ENCODE assay signal across 17 mouse cellular contexts in the genomic region with DNA sequence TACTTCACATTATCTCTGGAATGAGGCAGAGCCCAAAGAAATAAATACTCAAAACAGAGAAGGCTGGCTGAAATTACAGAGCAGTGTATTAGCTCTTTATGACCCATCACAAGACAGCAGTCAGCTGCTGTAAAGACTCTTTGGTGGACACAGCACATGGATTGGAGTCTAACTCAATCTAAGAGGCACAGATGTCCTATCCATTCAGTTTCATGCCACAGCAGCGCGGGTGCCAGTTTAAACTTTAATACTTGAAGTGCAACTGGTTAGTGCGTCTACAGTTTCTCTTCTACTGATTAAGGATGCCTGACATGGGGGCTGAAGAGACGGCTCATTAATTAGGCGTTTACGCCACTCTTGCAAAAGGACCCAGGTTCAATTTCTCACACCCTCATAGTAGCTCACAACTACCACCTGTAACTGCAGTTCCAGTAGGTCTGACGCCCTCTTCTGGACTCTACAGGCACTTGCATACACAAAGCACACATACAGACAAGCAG. TPM values are rescaled to one million over a fixed set of nuclear protein-coding genes. Genes with fewer than 3 reads are reported as not detected.
DNase-seq lines count a peak whose midpoint lies in the region; ATAC-seq and TF ChIP-seq lines count a peak whose summit lies in the region.
"Had no signal": no experiment of that assay in that cellular context is flagged by ENCODE, and none has a peak within 500 bp of the region (broad histone marks: within the 10 kb centered on the region; RNA-seq: fewer than 3 reads in every experiment).

No protein-coding gene starts in this region.

- no peak for ATAC-seq in midbrain, postnatal 0 days (ENCODE audit: low FRiP score)
- peak; percentile 85 for ATAC-seq in kidney, embryonic 15.5 days (replicated peaks; ENCODE audit: low FRiP score)
- no peak for ATAC-seq in stomach, postnatal 0 days (ENCODE audit: low FRiP score, low TSS enrichment)
- ATAC-seq in hindbrain, embryonic 13.5 days (ENCODE audit: low FRiP score) = no peak
- ATAC-seq in CD4-positive, CD25-positive, alpha-beta regulatory T cell, adult 4 months = no peak
- ATAC-seq: inflammation-experienced regulatory T-cells, adult 6 months; midbrain, embryonic 15.5 days had no signal

- 0 out of 2 replicates have a peak, but pooled peaks cover 10% of the 10 kb centered on the region for H3K36me3 ChIP-seq in midbrain, postnatal 0 days (ENCODE audit: insufficient read depth, low read length)
- H3K36me3 ChIP-seq in midbrain, embryonic 10.5 days = no peaks in the 10 kb centered on the region
- H3K36me3 ChIP-seq in kidney, embryonic 15.5 days = peaks cover 36% of the 10 kb centered on the region
- H3K36me3 ChIP-seq in stomach, postnatal 0 days (ENCODE audit: control insufficient read depth, insufficient read depth, low read length) = peaks cover 4% of the 10 kb centered on the region
- H3K36me3 ChIP-seq in hindbrain, embryonic 13.5 days = peaks cover under 1% of the 10 kb centered on the region; the same call in 1 of the 2 replicates
- H3K36me3 ChIP-seq: midbrain, embryonic 15.5 days had no signal

- DNase-seq in layer of hippocampus, adult 2 months (ENCODE audit: low spot score in 2 of 2) = no peak
- DNase-seq in layer of hippocampus, postnatal 25 days (ENCODE audit: extremely low spot score in 1 of 2, low spot score in 1 of 2) = no peak
- DNase-seq in midbrain, postnatal 0 days (ENCODE audit: low spot score) = no peak
- DNase-seq in midbrain, embryonic 10.5 days (ENCODE audit: low spot score) = no peak
- no peak for DNase-seq in stomach, postnatal 0 days (ENCODE audit: low spot score)
- DNase-seq: cerebellum, adult 9-10 months; gastrocnemius, postnatal 25 days; left cerebral cortex, postnatal 4 days; retina, postnatal 1 day; thymus, adult 2 months had no signal

- no peaks in the 10 kb centered on the region for H3K9me3 ChIP-seq in midbrain, postnatal 0 days (ENCODE audit: low read length)
- no peaks in the 10 kb centered on the region for H3K9me3 ChIP-seq in midbrain, embryonic 10.5 days (replicated peaks)
- H3K9me3 ChIP-seq in kidney, embryonic 15.5 days (replicated peaks) = no peaks in the 10 kb centered on the region
- no peaks in the 10 kb centered on the region for H3K9me3 ChIP-seq in stomach, postnatal 0 days (ENCODE audit: control insufficient read depth, low read length)
- H3K9me3 ChIP-seq in hindbrain, embryonic 13.5 days = no peaks in the 10 kb centered on the region
- H3K9me3 ChIP-seq: hindbrain, embryonic 10.5 days; liver, embryonic 15.5 days; midbrain, embryonic 15.5 days had no signal

- peak; percentile 37 for TF ChIP-seq CTCF in layer of hippocampus, adult 2 months (conservative IDR thresholded peaks at IDR 0.05)
- TF ChIP-seq CTCF in midbrain, postnatal 0 days (IDR thresholded peaks at IDR 0.05) = peak; percentile 25
- TF ChIP-seq CTCF in stomach, postnatal 0 days (IDR thresholded peaks at IDR 0.05; ENCODE audit: low read depth) = peak; percentile 31; the same call in 1 of the 2 replicates

- 90% methylated on average over 7 of the region's 7 CpGs for WGBS in midbrain, postnatal 0 days
- WGBS in midbrain, embryonic 10.5 days = 92% methylated on average over 7 of the region's 7 CpGs
- WGBS in kidney, embryonic 15.5 days = 48% methylated on average over 7 of the region's 7 CpGs
- 91% methylated on average over 7 of the region's 7 CpGs for WGBS in stomach, postnatal 0 days
- WGBS in hindbrain, embryonic 13.5 days = 89% methylated on average over 7 of the region's 7 CpGs

- TF ChIP-seq EP300 in stomach, postnatal 0 days (optimal IDR thresholded peaks at IDR 0.05) = no peak

- no peak overlapping the region for H3K9ac ChIP-seq in midbrain, postnatal 0 days (replicated peaks; ENCODE audit: low read length, poor library complexity, severe bottlenecking)
- H3K9ac ChIP-seq in kidney, embryonic 15.5 days = no peak overlapping the region
- H3K9ac ChIP-seq in stomach, postnatal 0 days (ENCODE audit: low read length) = no peak overlapping the region
- no peak overlapping the region for H3K9ac ChIP-seq in hindbrain, embryonic 13.5 days
- H3K9ac ChIP-seq: liver, embryonic 15.5 days; midbrain, embryonic 15.5 days had no signal

- H3K4me3 ChIP-seq in layer of hippocampus, adult 2 months = no peak overlapping the region
- H3K4me3 ChIP-seq in midbrain, postnatal 0 days (ENCODE audit: low read depth, low read length) = no peak overlapping the region
- H3K4me3 ChIP-seq in midbrain, embryonic 10.5 days = no peak overlapping the region
- H3K4me3 ChIP-seq in kidney, embryonic 15.5 days (replicated peaks) = no peak overlapping the region
- H3K4me3 ChIP-seq in stomach, postnatal 0 days (ENCODE audit: low read depth, low read length) = no peak overlapping the region
- no peak overlapping the region for H3K4me3 ChIP-seq in hindbrain, embryonic 13.5 days
- H3K4me3 ChIP-seq: hindbrain, embryonic 10.5 days; liver, embryonic 15.5 days; midbrain, embryonic 15.5 days had no signal

- H3K27me3 ChIP-seq in midbrain, postnatal 0 days (ENCODE audit: insufficient read depth, low read length) = no peaks in the 10 kb centered on the region
- no peaks in the 10 kb centered on the region for H3K27me3 ChIP-seq in midbrain, embryonic 10.5 days (ENCODE audit: low read depth, poor library complexity, severe bottlenecking)
- H3K27me3 ChIP-seq in kidney, embryonic 15.5 days = no peaks in the 10 kb centered on the region
- no peaks in the 10 kb centered on the region for H3K27me3 ChIP-seq in stomach, postnatal 0 days (ENCODE audit: control insufficient read depth, insufficient read depth, low read length)
- no peaks in the 10 kb centered on the region for H3K27me3 ChIP-seq in hindbrain, embryonic 13.5 days
- H3K27me3 ChIP-seq: liver, embryonic 15.5 days; midbrain, embryonic 15.5 days had no signal

- H3K27ac ChIP-seq in layer of hippocampus, adult 2 months = no peak overlapping the region
- no peak overlapping the region for H3K27ac ChIP-seq in midbrain, postnatal 0 days (ENCODE audit: low read depth, low read length)
- H3K27ac ChIP-seq in midbrain, embryonic 10.5 days (replicated peaks) = no peak overlapping the region
- peak overlapping the region; percentile 95 for H3K27ac ChIP-seq in kidney, embryonic 15.5 days
- H3K27ac ChIP-seq in stomach, postnatal 0 days (replicated peaks) = no peak overlapping the region
- H3K27ac ChIP-seq in hindbrain, embryonic 13.5 days = no peak overlapping the region
- H3K27ac ChIP-seq: hindbrain, embryonic 10.5 days; liver, embryonic 15.5 days; midbrain, embryonic 15.5 days had no signal

- no peaks in the 10 kb centered on the region for H3K4me1 ChIP-seq in midbrain, postnatal 0 days (ENCODE audit: insufficient read depth, low read length)
- H3K4me1 ChIP-seq in midbrain, embryonic 10.5 days = peaks cover 8% of the 10 kb centered on the region
- peaks cover 66% of the 10 kb centered on the region for H3K4me1 ChIP-seq in kidney, embryonic 15.5 days
- no peaks in the 10 kb centered on the region for H3K4me1 ChIP-seq in stomach, postnatal 0 days (replicated peaks; ENCODE audit: control insufficient read depth, insufficient read depth)
- no peaks in the 10 kb centered on the region for H3K4me1 ChIP-seq in hindbrain, embryonic 13.5 days (replicated peaks)
- H3K4me1 ChIP-seq: midbrain, embryonic 15.5 days had no signal

- H3K4me2 ChIP-seq in midbrain, postnatal 0 days (ENCODE audit: low read depth, low read length, poor library complexity, severe bottlenecking) = no peak overlapping the region
- H3K4me2 ChIP-seq in kidney, embryonic 15.5 days = no peak overlapping the region
- H3K4me2 ChIP-seq in stomach, postnatal 0 days (replicated peaks; ENCODE audit: low read depth) = no peak overlapping the region
- no peak overlapping the region for H3K4me2 ChIP-seq in hindbrain, embryonic 13.5 days
- H3K4me2 ChIP-seq: liver, embryonic 15.5 days; midbrain, embryonic 15.5 days had no signal

RNA-seq across cellular contexts. Expression of a gene that starts 26.7 kb away (rescaled TPM):
- total RNA-seq in layer of hippocampus, adult 2 months (2021) = under 1 TPM; 0.54 to 0.71 TPM
- 1 to 10 TPM; 1.0 to 1.1 TPM for total RNA-seq in layer of hippocampus, postnatal 25 days (2021)
- 2.8 and 10.5 TPM in 2 replicates for total RNA-seq in midbrain, postnatal 0 days (2014; rRNA removed)
- 3.8 and 4.7 TPM in 2 replicates for polyA plus RNA-seq in midbrain, postnatal 0 days (2015; fragmentation: Nextera tagmentation; extraction: Ambion mirVana)
- polyA plus RNA-seq in midbrain, embryonic 10.5 days (2016; fragmentation: Nextera tagmentation; extraction: Ambion mirVana) = 10.5 and 11.3 TPM in 2 replicates
- polyA plus RNA-seq in kidney, embryonic 15.5 days (2015; fragmentation: Nextera tagmentation; extraction: Ambion mirVana) = 36.4 and 46.2 TPM in 2 replicates
- polyA plus RNA-seq in stomach, postnatal 0 days (2015; fragmentation: Nextera tagmentation; extraction: Ambion mirVana) = 55.0 and 61.3 TPM in 2 replicates
- 4.2 TPM in 2 replicates for polyA plus RNA-seq in hindbrain, embryonic 13.5 days (2015; fragmentation: Nextera tagmentation; extraction: Ambion mirVana)
- 10 to 100 TPM; 19.6 to 28.1 TPM for polyA plus RNA-seq in CD4-positive, CD25-positive, alpha-beta regulatory T cell, adult 4 months (2017; shearing (Covaris generic))
